Mouse (Mus musculus): ENCODE results near the gene R3hdm1. TPM values are rescaled to one million over a fixed set of nuclear protein-coding genes. Genes with fewer than 3 reads are reported as not detected.
"Not testable (repeated sequence)": the region's sequence is repeated elsewhere in the genome, so short reads cannot be mapped to it uniquely, and the experiment has no call there.

The R3hdm1 gene
- polyA plus RNA-seq, 1 experiment = 834 TPM

- peak overlapping the region; percentile 30 for H3K4me3 ChIP-seq (ENCODE audit: insufficient read depth, low read depth, low read length)
- H3K27ac ChIP-seq (ENCODE audit: insufficient read depth, low read depth, low read length) = peak overlapping the region; percentile 96
- TF ChIP-seq CTCF (IDR thresholded peaks at IDR 0.05; ENCODE audit: insufficient read depth, low read depth, low read length) (no peak), POLR2A (IDR thresholded peaks at IDR 0.05; ENCODE audit: insufficient read depth, low read depth, low read length) (no peak)
- WGBS = under 1% methylated on average over 15 of the region's 15 CpGs
- H3K4me1 ChIP-seq (ENCODE audit: control insufficient read depth, insufficient read depth, low read length) = no peaks in the 10 kb centered on the region
Observed at GRCm38 (mm10) chr1:128102251-128102640, 855 bp upstream of the R3hdm1 start.

DNA sequence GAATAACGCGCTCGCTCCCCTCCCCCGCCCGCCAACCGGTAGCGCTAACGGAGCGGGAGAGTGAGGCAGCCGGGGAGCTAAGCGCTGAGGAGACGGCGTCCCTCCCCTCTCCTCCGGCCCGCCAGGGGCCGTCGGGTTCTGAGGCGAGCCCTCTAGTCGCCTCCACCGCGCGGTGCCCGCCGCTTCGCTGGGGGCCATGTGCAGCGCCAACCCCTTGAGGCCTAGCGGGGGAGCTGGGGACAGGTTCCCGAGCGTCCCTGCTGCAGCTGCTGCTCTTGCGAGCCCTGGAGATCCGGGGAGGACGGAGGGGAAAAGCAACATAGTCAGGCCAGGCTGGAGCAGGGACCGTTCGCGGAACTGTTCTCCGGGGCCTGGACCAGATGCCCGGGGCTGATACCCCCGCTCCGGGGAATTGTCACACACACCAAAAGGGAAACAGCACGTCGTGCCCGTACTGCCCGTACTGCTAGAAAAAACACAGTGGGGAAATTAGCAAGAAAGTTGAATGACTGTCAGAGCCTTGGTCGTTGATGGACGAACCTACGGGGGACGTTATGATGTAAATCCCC, 503 bp downstream of the R3hdm1 start:
- Histone ChIP-seq H3K4me3 (ENCODE audit: insufficient read depth, low read depth, low read length) (peak overlapping the region; percentile 66), H3K4me1 (ENCODE audit: control insufficient read depth, insufficient read depth, low read length) (no peaks in the 10 kb centered on the region), H3K27ac (ENCODE audit: insufficient read depth, low read depth, low read length) (peak overlapping the region; percentile 59)
- under 1% methylated on average over 47 of the region's 47 CpGs for WGBS
- TF ChIP-seq CTCF (IDR thresholded peaks at IDR 0.05; ENCODE audit: insufficient read depth, low read depth, low read length) = no peak
- no peak for TF ChIP-seq POLR2A (IDR thresholded peaks at IDR 0.05; ENCODE audit: insufficient read depth, low read depth, low read length)

- H3K27ac ChIP-seq (ENCODE audit: insufficient read depth, low read depth, low read length) = no peak overlapping the region
- no peaks in the 10 kb centered on the region for H3K4me1 ChIP-seq (ENCODE audit: control insufficient read depth, insufficient read depth, low read length)
- H3K4me3 ChIP-seq (ENCODE audit: insufficient read depth, low read depth, low read length) = no peak overlapping the region
- TF ChIP-seq POLR2A (IDR thresholded peaks at IDR 0.05; ENCODE audit: insufficient read depth, low read depth, low read length) (no peak), CTCF (IDR thresholded peaks at IDR 0.05; ENCODE audit: insufficient read depth, low read depth, low read length) (no peak)
- WGBS = 87% methylated on average over 4 of the region's 4 CpGs
Observed at GRCm38 (mm10) chr1:128120913-128121627, 18.0 kb downstream of the R3hdm1 start.

DNA sequence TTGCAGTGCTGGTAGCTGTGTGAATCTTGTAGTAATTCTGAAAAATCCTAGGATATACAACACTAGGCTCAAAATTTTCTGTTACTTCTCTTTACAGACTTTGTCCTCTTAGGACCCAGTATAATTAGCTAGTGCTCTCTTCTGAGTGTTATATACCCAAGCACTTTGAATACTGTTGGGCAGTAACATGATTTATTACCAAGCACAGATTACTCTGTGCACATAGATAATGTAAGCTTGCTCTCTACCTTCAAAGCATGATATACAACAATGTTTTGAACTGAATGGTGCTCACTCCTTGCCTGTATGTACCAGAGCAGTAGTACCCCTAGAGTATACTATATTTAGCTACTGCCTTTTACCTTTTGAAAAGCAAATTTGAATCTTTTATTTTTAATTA, 33.1 kb downstream of the R3hdm1 start:
- H3K4me1 ChIP-seq (ENCODE audit: control insufficient read depth, insufficient read depth, low read length); H3K4me3 ChIP-seq (ENCODE audit: insufficient read depth, low read depth, low read length); H3K27ac ChIP-seq (ENCODE audit: insufficient read depth, low read depth, low read length): not testable (repeated sequence)

DNA sequence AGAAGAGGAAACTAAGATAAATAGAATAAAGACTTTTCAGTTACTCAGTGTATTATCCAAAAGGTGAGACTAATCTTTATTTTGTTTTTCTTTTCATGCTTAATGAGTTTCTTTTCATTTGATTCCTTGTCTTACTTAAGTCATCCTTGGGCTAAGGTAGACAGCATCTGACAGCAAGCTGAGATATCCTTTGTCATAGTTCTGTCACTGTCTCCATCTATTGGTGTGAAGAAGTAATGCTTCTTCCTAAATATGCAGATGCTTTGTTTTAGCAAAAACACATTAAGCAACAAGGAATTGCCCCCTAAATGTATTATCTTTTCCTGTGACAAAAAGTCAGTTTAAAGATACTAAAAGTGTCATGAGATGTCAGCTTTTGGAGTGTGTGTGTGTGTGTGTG, 37.9 kb downstream of the R3hdm1 start:
- TF ChIP-seq POLR2A (IDR thresholded peaks at IDR 0.05; ENCODE audit: insufficient read depth, low read depth, low read length) = no peak
- Histone ChIP-seq H3K27ac (ENCODE audit: insufficient read depth, low read depth, low read length) (no peak overlapping the region), H3K4me3 (ENCODE audit: insufficient read depth, low read depth, low read length) (no peak overlapping the region), H3K4me1 (ENCODE audit: control insufficient read depth, insufficient read depth, low read length) (no peaks in the 10 kb centered on the region)

DNA sequence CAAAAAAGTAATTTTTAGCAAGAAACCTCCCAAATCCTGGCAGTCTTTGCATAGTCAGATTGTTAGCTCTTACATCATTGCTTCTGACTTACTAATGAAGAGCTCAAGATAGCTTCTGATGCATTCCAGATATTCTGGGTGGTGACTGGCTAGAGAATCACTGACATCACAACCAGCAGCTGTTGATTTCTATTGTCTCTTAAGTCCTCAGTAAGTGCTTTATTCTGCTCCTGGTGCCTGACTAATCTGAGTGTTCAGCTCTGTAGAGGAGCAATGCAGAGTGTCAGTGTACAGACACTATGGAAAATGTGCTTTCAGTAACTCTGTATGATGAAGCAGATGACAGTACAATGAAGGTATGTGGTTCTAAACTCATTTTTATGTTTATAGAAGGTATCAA, 38.6 kb downstream of the R3hdm1 start:
- Histone ChIP-seq H3K27ac (ENCODE audit: insufficient read depth, low read depth, low read length) (no peak overlapping the region), H3K4me3 (ENCODE audit: insufficient read depth, low read depth, low read length) (no peak overlapping the region), H3K4me1 (ENCODE audit: control insufficient read depth, insufficient read depth, low read length) (no peaks in the 10 kb centered on the region)
- no peak for TF ChIP-seq CTCF (IDR thresholded peaks at IDR 0.05; ENCODE audit: insufficient read depth, low read depth, low read length)
- no peak for TF ChIP-seq POLR2A (IDR thresholded peaks at IDR 0.05; ENCODE audit: insufficient read depth, low read depth, low read length)

GRCm38 (mm10) chr1:128166956-128167355, 63.9 kb downstream of the R3hdm1 start:
- Histone ChIP-seq H3K27ac (ENCODE audit: insufficient read depth, low read depth, low read length) (no peak overlapping the region), H3K4me3 (ENCODE audit: insufficient read depth, low read depth, low read length) (no peak overlapping the region), H3K4me1 (ENCODE audit: control insufficient read depth, insufficient read depth, low read length) (no peaks in the 10 kb centered on the region)
- 94% methylated on average over 1 of the region's 1 CpGs for WGBS
- no peak for TF ChIP-seq CTCF (IDR thresholded peaks at IDR 0.05; ENCODE audit: insufficient read depth, low read depth, low read length)
- TF ChIP-seq POLR2A (IDR thresholded peaks at IDR 0.05; ENCODE audit: insufficient read depth, low read depth, low read length) = no peak

- H3K27ac ChIP-seq (ENCODE audit: insufficient read depth, low read depth, low read length) = no peak overlapping the region
- no peak overlapping the region for H3K4me3 ChIP-seq (ENCODE audit: insufficient read depth, low read depth, low read length)
- TF ChIP-seq POLR2A (IDR thresholded peaks at IDR 0.05; ENCODE audit: insufficient read depth, low read depth, low read length) = no peak
- TF ChIP-seq CTCF (IDR thresholded peaks at IDR 0.05; ENCODE audit: insufficient read depth, low read depth, low read length) = no peak
- H3K4me1 ChIP-seq (ENCODE audit: control insufficient read depth, insufficient read depth, low read length) = no peaks in the 10 kb centered on the region
Observed at GRCm38 (mm10) chr1:128170104-128170503, 67.0 kb downstream of the R3hdm1 start.

GRCm38 (mm10) chr1:128191426-128191825, 88.3 kb downstream of the R3hdm1 start:
- Histone ChIP-seq H3K4me1 (ENCODE audit: control insufficient read depth, insufficient read depth, low read length) (peaks cover 3% of the 10 kb centered on the region; the same call in 1 of the 2 replicates), H3K4me3 (ENCODE audit: insufficient read depth, low read depth, low read length) (no peak overlapping the region), H3K27ac (ENCODE audit: insufficient read depth, low read depth, low read length) (no peak overlapping the region)
- 60% methylated on average over 2 of the region's 2 CpGs for WGBS
- TF ChIP-seq CTCF (IDR thresholded peaks at IDR 0.05; ENCODE audit: insufficient read depth, low read depth, low read length) = no peak
- TF ChIP-seq POLR2A (IDR thresholded peaks at IDR 0.05; ENCODE audit: insufficient read depth, low read depth, low read length) = no peak

GRCm38 (mm10) chr1:128192369-128192768, 89.3 kb downstream of the R3hdm1 start:
- Histone ChIP-seq H3K27ac (ENCODE audit: insufficient read depth, low read depth, low read length) (no peak overlapping the region), H3K4me1 (ENCODE audit: control insufficient read depth, insufficient read depth, low read length) (peaks cover 3% of the 10 kb centered on the region; the same call in 1 of the 2 replicates), H3K4me3 (ENCODE audit: insufficient read depth, low read depth, low read length) (no peak overlapping the region)
- TF ChIP-seq POLR2A (IDR thresholded peaks at IDR 0.05; ENCODE audit: insufficient read depth, low read depth, low read length) = no peak
- no peak for TF ChIP-seq CTCF (IDR thresholded peaks at IDR 0.05; ENCODE audit: insufficient read depth, low read depth, low read length)
- WGBS = 90% methylated on average over 7 of the region's 7 CpGs

Data from olfactory bulb, adult 2 months (tissue).